Mouse (Mus musculus): Measurements from ENCODE around the gene Ap1s1. TPM values are rescaled to one million over a fixed set of nuclear protein-coding genes. Genes with fewer than 3 reads are reported as not detected.
A peak's percentile ranks its signal among the peaks of the same experiment; 100 is the strongest.

The Ap1s1 gene
- total and polyA plus RNA-seq, 2 experiments from 2014 or later, result 93.0 to 94.4 TPM

DNA sequence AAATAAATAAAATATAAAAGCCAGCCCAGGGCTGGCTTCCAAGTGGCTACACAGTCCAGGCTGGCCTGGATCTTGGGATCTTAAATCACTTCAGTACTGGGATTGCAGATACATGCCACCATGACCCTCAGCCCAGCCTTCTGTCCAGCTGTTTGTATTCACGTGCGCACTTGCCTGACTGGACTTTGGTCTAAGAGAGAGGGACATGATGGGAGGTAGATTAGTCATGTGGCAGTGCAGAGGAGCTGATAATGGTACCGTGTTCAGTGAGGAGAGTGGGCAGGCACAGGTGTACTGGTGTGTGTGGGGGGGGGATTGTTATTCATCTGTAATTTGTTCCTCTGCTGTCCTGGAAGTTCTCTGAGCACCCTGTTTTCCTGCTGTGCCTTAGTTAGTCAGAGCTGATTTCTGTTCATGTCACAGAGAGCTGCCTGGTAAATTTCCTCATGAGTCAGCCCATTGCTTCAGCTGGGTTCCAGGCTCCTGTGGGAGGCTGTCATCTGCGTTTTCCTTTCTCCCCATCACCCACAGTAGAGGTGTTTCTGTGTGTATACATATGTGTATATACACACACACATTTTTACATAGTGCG lies 6.1 kb upstream of the Ap1s1 start:
- H3K4me1 ChIP-seq (ENCODE audit: control insufficient read depth, insufficient read depth), result no peaks in the 10 kb centered on the region
- 81% methylated on average over 5 of the region's 5 CpGs for WGBS
- no peak for TF ChIP-seq CTCF (IDR thresholded peaks at IDR 0.05; ENCODE audit: low read depth)
- TF ChIP-seq EP300 (IDR thresholded peaks at IDR 0.05; ENCODE audit: low read depth), result no peak

DNA sequence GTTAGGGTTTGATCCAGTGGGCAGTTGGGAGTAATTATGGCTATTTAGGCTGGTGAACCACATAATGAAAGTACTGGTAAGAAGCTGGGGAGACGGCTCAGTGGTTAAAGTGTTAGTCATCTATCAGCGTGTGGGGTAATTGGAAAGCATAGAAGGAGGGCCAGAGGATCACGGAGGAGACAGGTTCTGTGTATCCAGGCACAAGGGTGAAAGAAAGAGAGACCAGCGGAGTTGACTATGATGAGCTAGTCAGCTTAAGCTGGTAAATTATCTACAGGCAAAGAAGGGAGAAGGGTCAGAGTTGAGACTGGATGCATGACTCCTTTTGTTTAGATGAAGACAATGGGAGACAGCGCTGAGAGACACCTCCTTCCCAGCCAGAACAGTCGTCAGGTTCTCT lies 5.2 kb upstream of the Ap1s1 start:
- TF ChIP-seq EP300 (IDR thresholded peaks at IDR 0.05; ENCODE audit: low read depth) (no peak), CTCF (IDR thresholded peaks at IDR 0.05; ENCODE audit: low read depth) (no peak)
- WGBS, result 63% methylated on average over 6 of the region's 6 CpGs
- H3K27ac ChIP-seq (ENCODE audit: low read depth), result no peak overlapping the region
- ATAC-seq (ENCODE audit: insufficient read depth, low read depth) (no peak), DNase-seq (ENCODE audit: low spot score) (no peak)
- no peaks in the 10 kb centered on the region for H3K9me3 ChIP-seq (replicated peaks; ENCODE audit: control insufficient read depth, low read length)
- no peaks in the 10 kb centered on the region for H3K36me3 ChIP-seq (replicated peaks; ENCODE audit: control insufficient read depth, insufficient read depth, low read length)
- no peaks in the 10 kb centered on the region for H3K4me1 ChIP-seq (ENCODE audit: control insufficient read depth, insufficient read depth)
- H3K4me3 ChIP-seq (ENCODE audit: low read depth, low read length), result no peak overlapping the region
- no peaks in the 10 kb centered on the region for H3K27me3 ChIP-seq (ENCODE audit: control insufficient read depth, insufficient read depth, low read length)
- H3K9ac ChIP-seq (replicated peaks; ENCODE audit: low read depth, low read length), result no peak overlapping the region
- no peak overlapping the region for H3K4me2 ChIP-seq (ENCODE audit: low read depth, low read length)

More for the DNA sequence above, 6.1 kb upstream of the Ap1s1 start:
- no peak overlapping the region for H3K9ac ChIP-seq (replicated peaks; ENCODE audit: low read depth, low read length)
- no peaks in the 10 kb centered on the region for H3K27me3 ChIP-seq (ENCODE audit: control insufficient read depth, insufficient read depth, low read length)
- H3K9me3 ChIP-seq (replicated peaks; ENCODE audit: control insufficient read depth, low read length), result no peaks in the 10 kb centered on the region
- H3K27ac ChIP-seq (ENCODE audit: low read depth), result no peak overlapping the region
- no peaks in the 10 kb centered on the region for H3K36me3 ChIP-seq (replicated peaks; ENCODE audit: control insufficient read depth, insufficient read depth, low read length)
- no peak for DNase-seq (ENCODE audit: low spot score)
- no peak overlapping the region for H3K4me2 ChIP-seq (ENCODE audit: low read depth, low read length)
- no peak for ATAC-seq (ENCODE audit: insufficient read depth, low read depth)
- no peak overlapping the region for H3K4me3 ChIP-seq (ENCODE audit: low read depth, low read length)

DNA sequence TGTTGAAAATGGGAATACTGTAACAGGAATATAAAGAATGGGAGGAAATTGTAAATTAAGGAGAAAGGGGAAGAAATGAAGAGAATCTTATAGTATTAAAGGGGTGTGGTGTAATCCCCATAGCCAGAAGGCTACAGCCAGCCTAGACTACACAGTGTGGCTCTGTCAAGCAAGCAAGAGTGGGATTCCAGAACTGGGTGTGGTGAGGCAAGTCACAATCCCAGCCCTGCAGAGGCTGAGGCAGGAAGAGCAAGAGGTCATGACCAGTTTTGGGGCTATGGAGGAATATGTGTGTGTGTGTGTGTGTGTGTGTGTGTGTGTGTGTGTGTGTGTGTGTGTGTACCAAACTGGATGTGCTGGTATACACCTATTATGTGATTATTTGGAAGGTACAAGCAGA lies 1.1 kb upstream of the Ap1s1 start:
- Histone ChIP-seq H3K9me3 (replicated peaks; ENCODE audit: control insufficient read depth, low read length) (no peaks in the 10 kb centered on the region), H3K36me3 (replicated peaks; ENCODE audit: control insufficient read depth, insufficient read depth, low read length) (peaks cover 11% of the 10 kb centered on the region), H3K9ac (replicated peaks; ENCODE audit: low read depth, low read length) (no peak overlapping the region), H3K27ac (ENCODE audit: low read depth) (no peak overlapping the region), H3K4me2 (ENCODE audit: low read depth, low read length) (no peak overlapping the region), H3K4me3 (ENCODE audit: low read depth, low read length) (no peak overlapping the region), H3K27me3 (ENCODE audit: control insufficient read depth, insufficient read depth, low read length) (no peaks in the 10 kb centered on the region), H3K4me1 (ENCODE audit: control insufficient read depth, insufficient read depth) (0 out of 2 replicates have a peak, but pooled peaks cover 8% of the 10 kb centered on the region)
- DNase-seq (ENCODE audit: low spot score) (no peak), ATAC-seq (ENCODE audit: insufficient read depth, low read depth) (no peak)
- TF ChIP-seq EP300 (IDR thresholded peaks at IDR 0.05; ENCODE audit: low read depth) (no peak), CTCF (IDR thresholded peaks at IDR 0.05; ENCODE audit: low read depth) (no peak)

DNA sequence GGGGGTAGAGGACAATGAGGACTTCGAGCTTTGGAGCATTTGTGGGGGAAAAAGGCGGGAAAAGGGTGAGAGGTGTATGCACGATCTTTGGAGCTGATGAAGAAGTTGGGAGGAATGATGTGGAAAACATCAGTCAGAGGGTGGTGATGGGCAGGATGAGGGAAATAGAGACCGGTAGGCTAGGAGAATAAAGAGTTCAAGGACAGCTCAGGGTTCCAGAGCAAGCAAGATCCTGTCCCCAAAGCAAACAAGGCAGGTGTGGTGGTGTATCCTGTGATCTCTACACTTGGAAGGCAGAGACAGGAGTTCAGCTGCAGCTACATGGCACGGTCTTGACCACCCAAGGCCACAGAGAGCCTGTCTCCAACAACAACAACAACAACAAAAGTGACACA lies 386 bp upstream of the Ap1s1 start:
- H3K9ac ChIP-seq (replicated peaks; ENCODE audit: low read depth, low read length), result no peak overlapping the region
- DNase-seq (ENCODE audit: low spot score) (no peak), ATAC-seq (ENCODE audit: insufficient read depth, low read depth) (no peak)
- no peaks in the 10 kb centered on the region for H3K9me3 ChIP-seq (replicated peaks; ENCODE audit: control insufficient read depth, low read length)
- no peak overlapping the region for H3K27ac ChIP-seq (ENCODE audit: low read depth)
- peaks cover 17% of the 10 kb centered on the region for H3K36me3 ChIP-seq (replicated peaks; ENCODE audit: control insufficient read depth, insufficient read depth, low read length)
- WGBS, result 22% methylated on average over 5 of the region's 5 CpGs
- H3K27me3 ChIP-seq (ENCODE audit: control insufficient read depth, insufficient read depth, low read length), result no peaks in the 10 kb centered on the region
- 0 out of 2 replicates have a peak, but pooled peaks cover 8% of the 10 kb centered on the region for H3K4me1 ChIP-seq (ENCODE audit: control insufficient read depth, insufficient read depth)
- peak overlapping the region; percentile 97 for H3K4me2 ChIP-seq (ENCODE audit: low read depth, low read length)
- TF ChIP-seq EP300 (IDR thresholded peaks at IDR 0.05; ENCODE audit: low read depth) (no peak), CTCF (IDR thresholded peaks at IDR 0.05; ENCODE audit: low read depth) (no peak)
- H3K4me3 ChIP-seq (ENCODE audit: low read depth, low read length), result peak overlapping the region; percentile 76

DNA sequence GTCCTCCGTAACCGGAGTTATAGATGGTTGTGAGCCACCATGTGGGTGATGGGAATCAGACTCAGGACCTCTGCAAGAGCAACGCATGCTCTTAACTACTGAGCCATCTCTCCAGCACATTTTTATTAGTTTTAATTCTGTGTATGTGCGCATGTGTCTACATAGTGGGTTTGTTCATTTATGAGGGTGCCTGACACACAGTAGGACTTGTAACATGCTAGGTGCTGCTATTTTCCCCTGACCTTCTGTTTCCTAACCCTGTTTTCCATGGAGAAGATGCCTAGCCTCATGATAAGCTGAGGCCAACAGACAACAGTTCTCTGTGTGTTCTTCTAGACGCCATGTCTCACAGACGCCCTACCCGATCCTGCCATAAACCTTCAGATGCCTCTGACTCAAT lies 1.9 kb downstream of the Ap1s1 start:
- ATAC-seq (ENCODE audit: insufficient read depth, low read depth) (no peak), DNase-seq (ENCODE audit: low spot score) (no peak)
- no peak overlapping the region for H3K9ac ChIP-seq (replicated peaks; ENCODE audit: low read depth, low read length)
- no peaks in the 10 kb centered on the region for H3K27me3 ChIP-seq (ENCODE audit: control insufficient read depth, insufficient read depth, low read length)
- 0 out of 2 replicates have a peak, but pooled peaks cover 8% of the 10 kb centered on the region for H3K4me1 ChIP-seq (ENCODE audit: control insufficient read depth, insufficient read depth)
- H3K4me2 ChIP-seq (ENCODE audit: low read depth, low read length), result no peak overlapping the region
- no peak overlapping the region for H3K27ac ChIP-seq (ENCODE audit: low read depth)
- H3K4me3 ChIP-seq (ENCODE audit: low read depth, low read length), result no peak overlapping the region
- TF ChIP-seq EP300 (IDR thresholded peaks at IDR 0.05; ENCODE audit: low read depth) (no peak), CTCF (IDR thresholded peaks at IDR 0.05; ENCODE audit: low read depth) (no peak)
- 91% methylated on average over 7 of the region's 7 CpGs for WGBS
- H3K9me3 ChIP-seq (replicated peaks; ENCODE audit: control insufficient read depth, low read length), result no peaks in the 10 kb centered on the region
- peaks cover 38% of the 10 kb centered on the region for H3K36me3 ChIP-seq (replicated peaks; ENCODE audit: control insufficient read depth, insufficient read depth, low read length)

DNA sequence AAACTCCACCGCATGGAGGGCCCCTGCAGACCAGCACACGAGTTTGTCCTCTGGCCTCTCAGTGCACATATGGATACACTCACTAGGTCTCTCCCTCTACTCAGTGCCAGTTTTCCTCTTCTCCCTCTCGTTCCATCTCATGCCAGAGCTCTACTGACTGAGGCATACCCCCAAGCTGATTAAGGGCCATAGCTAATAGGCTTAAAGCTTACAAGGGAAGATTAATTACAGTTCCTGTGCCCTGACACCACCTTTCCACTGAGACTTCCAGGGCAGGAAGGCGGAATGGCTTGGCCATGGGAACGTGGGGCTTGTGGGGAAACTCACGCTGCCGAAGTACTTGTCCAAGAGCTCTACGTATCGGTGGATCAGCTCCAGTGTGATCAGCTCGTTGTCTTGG lies 4.5 kb downstream of the Ap1s1 start:
- no peak overlapping the region for H3K4me2 ChIP-seq (ENCODE audit: low read depth, low read length)
- no peak for ATAC-seq (ENCODE audit: insufficient read depth, low read depth)
- no peak overlapping the region for H3K9ac ChIP-seq (replicated peaks; ENCODE audit: low read depth, low read length)
- H3K4me3 ChIP-seq (ENCODE audit: low read depth, low read length), result no peak overlapping the region
- 0 out of 2 replicates have a peak, but pooled peaks cover 8% of the 10 kb centered on the region for H3K4me1 ChIP-seq (ENCODE audit: control insufficient read depth, insufficient read depth)
- H3K9me3 ChIP-seq (replicated peaks; ENCODE audit: control insufficient read depth, low read length), result no peaks in the 10 kb centered on the region
- no peak for TF ChIP-seq EP300 (IDR thresholded peaks at IDR 0.05; ENCODE audit: low read depth)
- no peak for TF ChIP-seq CTCF (IDR thresholded peaks at IDR 0.05; ENCODE audit: low read depth)
- no peak overlapping the region for H3K27ac ChIP-seq (ENCODE audit: low read depth)
- no peak for DNase-seq (ENCODE audit: low spot score)
- H3K27me3 ChIP-seq (ENCODE audit: control insufficient read depth, insufficient read depth, low read length), result no peaks in the 10 kb centered on the region
- 83% methylated on average over 10 of the region's 10 CpGs for WGBS
- peaks cover 63% of the 10 kb centered on the region for H3K36me3 ChIP-seq (replicated peaks; ENCODE audit: control insufficient read depth, insufficient read depth, low read length)
